Mouse (Mus musculus): ENCODE results near the gene Elavl4. TPM values are rescaled to one million over a fixed set of nuclear protein-coding genes. Genes with fewer than 3 reads are reported as not detected.

The Elavl4 gene
- 10 to 100 TPM; 62.8 to 70.7 TPM for total RNA-seq (2021)
- long read RNA-seq, experiment 1, full-length matches to known transcripts: 49 of 65 reads
- long read RNA-seq, experiment 1, partial matches to known transcripts: 0 of 65 reads
- long read RNA-seq, experiment 1, other reads (novel, unspliced or antisense): 16 of 65 reads
- long read RNA-seq, experiment 2, full-length matches to known transcripts: 64 of 89 reads
- long read RNA-seq, experiment 2, partial matches to known transcripts: 6 of 89 reads
- long read RNA-seq, experiment 2, other reads (novel, unspliced or antisense): 19 of 89 reads

DNA sequence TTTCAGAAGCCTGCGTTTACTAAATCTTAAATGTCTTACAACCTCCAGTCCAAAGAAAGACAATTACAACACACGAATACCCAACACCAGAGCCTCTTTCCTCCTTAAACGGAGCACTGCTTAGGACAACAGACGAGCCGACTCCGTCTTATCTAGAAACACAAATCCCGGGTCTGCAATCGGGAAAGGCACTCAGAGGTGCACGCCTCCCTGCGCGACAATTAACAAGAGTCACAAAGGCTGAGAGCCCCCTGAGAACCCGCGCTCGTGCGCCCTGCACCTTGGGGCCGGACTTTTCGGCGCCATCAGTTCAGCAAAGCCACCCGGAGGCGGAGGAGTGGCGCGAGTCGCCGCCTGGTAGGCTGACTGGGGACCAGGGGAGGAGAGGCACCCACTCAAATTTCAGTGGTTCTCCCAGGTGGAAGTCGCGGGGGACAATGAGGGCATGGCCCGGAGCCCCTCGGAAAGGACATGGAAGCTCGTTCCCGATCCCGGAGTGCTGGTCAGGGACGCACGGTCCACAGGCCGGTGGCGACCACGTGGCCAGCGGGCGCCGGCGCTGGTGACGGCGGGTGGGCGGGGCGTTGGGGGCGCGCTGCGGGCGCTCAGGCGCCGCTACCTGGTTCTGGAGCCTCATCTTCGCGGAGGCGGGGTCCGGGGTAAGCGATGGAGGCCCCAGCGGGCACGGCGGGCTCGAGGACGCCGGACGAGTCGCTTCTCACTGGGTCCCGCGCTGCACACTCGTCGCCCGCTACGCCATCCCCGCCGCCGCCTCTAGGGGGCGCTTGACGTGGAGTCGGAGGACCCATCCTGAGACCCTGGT is at the start of gene Elavl4:
Elavl4 (minus strand) TSS at position 732 of the 823 bp plus-strand sequence.
- peak; percentile 68 to 75 for DNase-seq (ENCODE audit: low spot score in 2 of 2)

DNA sequence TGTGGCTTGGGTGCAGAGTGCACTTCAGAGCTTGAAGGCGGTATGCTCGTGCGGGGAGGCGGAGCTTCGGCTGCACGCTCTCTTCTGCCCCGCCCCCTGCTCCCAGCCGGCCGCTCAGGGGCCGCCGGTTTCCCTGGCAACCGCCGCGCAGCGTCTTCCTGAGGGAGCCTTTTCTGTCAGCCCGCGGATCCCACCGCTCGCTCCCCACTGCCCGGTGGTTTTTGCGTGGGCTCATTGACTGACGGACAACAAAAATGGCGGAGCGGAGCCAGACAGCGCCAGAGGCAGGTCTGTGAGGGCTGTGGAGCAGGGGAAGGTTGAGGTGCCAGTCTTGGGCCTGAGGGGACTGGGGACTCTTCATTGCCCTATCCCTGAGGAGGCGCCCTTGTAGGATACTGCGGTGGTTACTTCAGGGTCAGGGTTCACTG is 45.9 kb upstream of the Elavl4 start, which contains the start of gene Agbl4:
Agbl4 (plus strand) TSS at position 44 of the 428 bp plus-strand sequence.
- DNase-seq (ENCODE audit: low spot score in 2 of 2): peak; percentile 59 to 62

DNA sequence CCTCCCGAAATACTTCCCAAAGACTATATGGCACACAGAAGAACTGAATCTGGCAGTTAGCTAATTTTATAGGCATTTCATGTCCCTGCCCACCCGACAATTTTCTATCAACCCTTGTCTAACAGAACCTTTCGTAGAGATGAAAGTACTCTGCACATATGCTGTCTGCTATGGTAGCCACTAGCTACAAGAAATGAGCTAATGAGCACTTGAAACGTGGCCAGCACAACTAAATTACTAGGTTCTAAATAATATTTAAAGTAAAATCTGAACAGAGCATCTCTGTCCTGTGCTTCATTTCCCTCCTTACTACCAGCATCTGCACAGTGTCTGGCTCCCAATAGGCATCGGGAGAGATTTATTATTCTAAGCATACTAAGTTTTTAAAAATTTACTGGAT is 44.5 kb upstream of the Elavl4 start:
- DNase-seq (ENCODE audit: low spot score in 2 of 2): no peak

DNA sequence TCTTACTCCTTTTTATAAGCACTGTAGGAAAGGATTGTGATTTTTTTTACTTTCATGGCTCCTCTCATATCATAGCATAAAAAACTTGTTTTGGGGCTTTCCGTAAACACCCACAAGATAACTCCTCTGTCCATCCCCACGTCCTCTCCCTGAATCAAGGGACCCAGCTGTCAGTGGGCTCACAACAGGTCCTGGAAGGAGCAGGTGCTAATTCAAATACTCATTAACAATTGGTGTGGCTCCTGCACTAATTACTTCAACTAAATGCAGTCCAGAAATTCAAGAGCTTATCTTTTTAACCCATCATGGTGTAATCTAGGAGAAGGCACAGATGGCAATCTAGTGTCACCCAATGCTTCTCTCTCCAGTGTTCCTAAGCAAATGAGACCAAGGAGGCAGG is 8.9 kb upstream of the Elavl4 start:
- no peak for DNase-seq (ENCODE audit: low spot score in 2 of 2)

DNA sequence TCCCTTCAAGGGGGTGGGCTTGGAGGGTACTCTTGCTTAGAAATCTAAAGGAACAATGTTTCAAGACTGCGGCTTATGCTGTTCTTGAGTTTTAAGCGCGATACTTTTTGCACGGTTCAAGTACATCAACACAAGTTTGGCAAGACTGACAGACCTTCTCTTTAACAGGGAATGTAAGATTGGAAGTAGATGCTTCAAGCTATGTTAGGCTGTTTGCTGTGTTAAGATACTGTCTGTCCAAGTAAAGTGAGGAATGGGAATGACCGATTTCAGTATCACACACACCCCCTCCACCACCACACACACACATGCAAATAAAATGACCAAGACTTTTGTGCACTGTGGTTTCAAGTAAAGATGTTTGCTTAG is 276 bp upstream of the Elavl4 start:
- no peak for DNase-seq (ENCODE audit: low spot score in 2 of 2)

DNA sequence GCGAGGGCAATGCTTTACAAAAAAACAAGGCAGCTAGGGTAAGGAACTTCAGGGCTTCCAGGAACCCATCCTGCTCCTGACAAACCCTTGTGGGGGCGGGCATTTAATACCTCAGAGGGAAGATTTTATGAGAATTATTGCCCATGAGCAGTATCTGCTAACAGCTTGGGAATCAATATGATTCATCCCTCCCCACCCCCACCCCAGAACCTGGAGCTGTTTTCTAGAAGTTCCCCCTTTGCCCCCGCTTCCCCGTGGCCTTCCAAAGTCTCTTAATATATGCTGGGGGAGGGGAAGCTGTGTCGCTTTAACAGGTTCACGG is 892 bp downstream of the Elavl4 start:
- DNase-seq (ENCODE audit: low spot score in 2 of 2): no peak

DNA sequence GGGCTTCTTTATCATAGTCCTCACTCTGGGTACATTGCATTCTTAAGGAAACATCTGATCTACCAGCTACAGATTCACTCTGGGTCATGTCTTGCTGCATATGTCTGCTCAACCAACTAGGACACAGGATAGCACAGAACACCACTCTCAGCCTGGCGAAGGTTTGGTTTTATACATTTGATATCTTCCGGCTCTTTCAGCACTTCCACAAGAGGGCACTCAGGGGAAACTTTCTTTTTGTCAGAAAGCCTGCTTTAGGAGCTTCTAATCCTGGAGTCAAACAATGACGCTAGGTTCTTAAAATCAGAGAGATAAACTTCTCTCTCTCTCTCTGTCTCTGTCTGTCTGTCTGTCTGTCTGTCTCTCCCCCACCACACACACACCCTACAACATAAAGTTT is 27.8 kb downstream of the Elavl4 start:
- no peak for DNase-seq (ENCODE audit: low spot score in 2 of 2)

DNA sequence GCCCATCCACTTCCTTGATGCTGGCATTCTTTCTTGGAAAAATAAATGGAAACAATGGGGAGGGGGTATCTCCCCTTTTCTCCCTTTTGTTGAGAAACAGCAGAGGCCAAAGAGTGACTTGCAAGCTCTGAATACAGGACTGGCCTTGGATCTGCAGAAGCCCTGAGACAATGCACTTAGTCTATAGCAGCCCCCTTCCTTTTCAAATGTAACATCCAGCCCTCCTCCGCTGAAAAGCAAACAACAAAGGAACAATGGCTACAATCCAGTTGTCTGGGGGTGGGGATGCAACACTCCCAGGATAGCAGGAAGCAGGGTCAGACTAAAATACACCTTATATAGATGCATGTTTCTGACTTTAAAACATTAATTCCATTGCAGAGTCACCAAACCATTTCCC is 39.6 kb downstream of the Elavl4 start:
- no peak for DNase-seq (ENCODE audit: low spot score in 2 of 2)

DNA sequence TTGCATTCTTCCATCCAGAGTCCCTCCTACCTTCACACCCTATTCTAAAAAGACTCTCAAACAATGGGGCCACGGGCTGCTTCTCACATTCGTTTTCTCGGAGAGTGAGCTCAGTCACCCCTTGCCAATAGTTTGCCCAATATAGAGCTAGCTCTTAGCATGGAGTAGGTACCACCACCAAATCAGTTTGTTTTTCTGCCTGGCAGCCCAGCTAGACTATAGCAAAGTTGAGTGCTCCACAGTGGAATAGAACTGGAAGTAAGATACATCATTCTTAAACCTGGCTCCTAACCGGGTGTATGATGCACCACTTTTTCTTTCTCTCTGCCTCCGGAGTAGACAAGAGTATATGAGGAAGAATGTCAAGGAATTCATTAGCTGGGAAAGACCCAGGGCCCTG is 44.7 kb downstream of the Elavl4 start:
- DNase-seq (ENCODE audit: low spot score in 2 of 2): no peak

DNA sequence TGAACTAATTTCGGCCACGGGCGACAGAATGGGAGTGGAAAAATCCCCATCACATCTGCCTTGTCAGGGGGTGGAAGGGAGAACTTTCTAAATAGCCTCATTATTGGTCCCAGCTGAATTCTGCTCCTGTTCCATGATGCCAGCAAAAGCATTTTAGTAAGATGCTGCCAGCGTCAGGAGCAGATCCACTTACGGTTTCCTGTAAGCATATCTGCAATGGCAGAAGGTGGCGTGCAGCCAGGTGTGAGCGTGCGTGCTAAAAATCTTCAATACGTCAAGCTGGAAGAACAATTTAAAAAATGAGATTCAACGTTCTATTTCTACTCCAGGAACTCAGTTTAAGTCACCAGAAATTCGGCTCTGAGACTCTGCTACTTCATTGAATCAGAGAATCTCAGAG is 45.1 kb downstream of the Elavl4 start:
- no peak for DNase-seq (ENCODE audit: low spot score in 2 of 2)

DNA sequence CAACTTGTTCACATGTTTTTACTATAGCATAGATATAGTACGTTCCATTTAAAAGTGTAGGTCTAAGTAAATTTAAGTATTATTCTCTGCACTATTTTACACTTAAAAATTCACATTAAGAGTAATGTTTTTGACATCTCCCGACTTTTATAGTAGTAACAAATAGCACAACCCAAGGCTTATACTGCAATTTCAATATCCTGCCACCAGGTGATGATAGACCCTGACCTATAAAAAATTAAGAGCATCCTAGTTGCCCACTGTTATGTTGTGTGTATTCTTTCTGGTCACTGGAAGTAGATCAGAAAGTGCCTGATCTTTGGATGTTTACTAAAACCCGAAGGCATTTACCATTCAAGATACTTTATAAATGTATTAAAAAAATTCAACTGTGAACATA is 55.9 kb downstream of the Elavl4 start:
- DNase-seq (ENCODE audit: low spot score in 2 of 2): no peak

DNA sequence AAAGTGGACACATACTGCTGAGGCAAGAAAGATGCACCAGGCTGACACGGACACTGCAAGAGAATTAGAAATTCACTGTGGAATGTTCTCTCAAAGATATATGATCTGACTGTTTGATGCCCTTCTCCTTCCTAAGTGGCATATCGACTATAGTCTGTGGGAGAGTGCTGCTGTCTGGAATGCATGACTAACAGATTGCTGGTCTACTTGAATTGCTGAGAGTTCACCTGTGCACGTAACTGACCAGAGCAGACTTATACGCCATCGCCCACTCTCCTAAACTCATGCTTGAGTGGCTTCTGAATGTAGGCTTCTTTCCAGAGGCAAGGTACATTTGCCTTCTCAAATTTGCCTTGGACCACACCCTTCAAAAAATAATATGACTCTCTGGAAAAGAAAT is 58.5 kb downstream of the Elavl4 start:
- no peak for DNase-seq (ENCODE audit: low spot score in 2 of 2)

DNA sequence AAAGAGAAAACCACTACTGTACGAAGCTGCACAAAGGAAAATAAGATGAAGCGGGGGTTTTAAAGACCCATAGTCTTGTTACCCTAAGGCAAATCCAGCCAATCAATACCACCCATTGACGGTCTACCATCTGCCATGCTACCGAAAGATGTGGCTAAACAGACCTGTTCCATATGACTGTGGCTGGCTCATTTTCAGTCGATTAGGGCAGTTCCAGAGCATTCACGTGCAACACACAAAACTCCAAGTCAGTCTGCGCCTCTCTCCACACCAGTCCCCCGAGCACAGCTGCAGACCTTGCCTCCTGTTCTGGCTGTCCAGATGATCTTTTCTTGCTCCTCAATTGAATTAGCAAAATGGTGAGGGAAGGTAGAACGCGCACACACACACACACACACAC is 59.2 kb downstream of the Elavl4 start:
- DNase-seq (ENCODE audit: low spot score in 2 of 2): no peak

DNA sequence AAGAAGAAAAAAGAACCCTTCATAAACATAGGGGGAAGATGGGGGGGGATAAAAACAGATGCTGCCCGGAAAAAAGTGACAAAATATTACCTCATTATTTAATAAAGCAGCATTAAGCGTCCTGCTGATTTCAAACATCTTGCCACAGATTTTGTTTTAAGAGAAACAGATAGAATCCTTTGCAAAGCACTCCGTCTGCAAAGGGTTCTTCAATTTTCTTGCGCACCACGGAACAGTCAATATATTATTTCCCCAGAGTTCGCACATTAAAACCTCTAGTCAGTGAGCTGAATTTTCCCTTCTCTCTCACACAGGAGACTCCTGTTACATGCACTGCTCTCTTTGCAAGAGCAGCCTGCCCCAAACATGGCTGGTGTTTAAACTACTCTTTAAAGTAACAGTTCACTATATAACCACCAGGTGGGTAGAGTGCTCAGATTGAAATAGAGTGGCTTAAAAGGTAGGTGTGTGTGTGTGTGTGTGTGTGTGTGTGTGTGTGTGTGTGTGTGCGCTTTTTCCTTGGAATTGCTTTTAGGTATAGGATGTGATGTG is 61.1 kb downstream of the Elavl4 start:
- DNase-seq (ENCODE audit: low spot score in 2 of 2): peak in 1 of 2 experiments; percentile 8

DNA sequence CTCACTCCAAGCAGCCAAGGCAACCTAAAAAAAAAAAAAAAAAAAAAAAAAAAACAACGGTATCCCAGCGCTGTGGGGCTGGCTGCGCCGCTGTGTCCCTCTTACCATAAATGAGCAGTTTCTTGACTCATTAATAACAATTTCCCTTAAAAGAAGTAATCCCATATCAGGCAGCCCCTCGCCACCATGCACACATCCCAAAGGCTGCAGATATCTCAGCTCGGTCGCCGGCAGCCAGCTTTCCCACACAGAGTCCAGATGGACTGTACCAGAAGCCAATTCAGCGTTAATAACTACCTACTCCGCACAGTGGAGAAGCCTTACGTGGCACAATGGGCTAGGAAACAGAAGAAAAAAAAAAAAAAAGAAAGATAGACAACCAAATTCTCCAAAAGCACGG is 61.7 kb downstream of the Elavl4 start:
- peak; percentile 32 to 34 for DNase-seq (ENCODE audit: low spot score in 2 of 2)

DNA sequence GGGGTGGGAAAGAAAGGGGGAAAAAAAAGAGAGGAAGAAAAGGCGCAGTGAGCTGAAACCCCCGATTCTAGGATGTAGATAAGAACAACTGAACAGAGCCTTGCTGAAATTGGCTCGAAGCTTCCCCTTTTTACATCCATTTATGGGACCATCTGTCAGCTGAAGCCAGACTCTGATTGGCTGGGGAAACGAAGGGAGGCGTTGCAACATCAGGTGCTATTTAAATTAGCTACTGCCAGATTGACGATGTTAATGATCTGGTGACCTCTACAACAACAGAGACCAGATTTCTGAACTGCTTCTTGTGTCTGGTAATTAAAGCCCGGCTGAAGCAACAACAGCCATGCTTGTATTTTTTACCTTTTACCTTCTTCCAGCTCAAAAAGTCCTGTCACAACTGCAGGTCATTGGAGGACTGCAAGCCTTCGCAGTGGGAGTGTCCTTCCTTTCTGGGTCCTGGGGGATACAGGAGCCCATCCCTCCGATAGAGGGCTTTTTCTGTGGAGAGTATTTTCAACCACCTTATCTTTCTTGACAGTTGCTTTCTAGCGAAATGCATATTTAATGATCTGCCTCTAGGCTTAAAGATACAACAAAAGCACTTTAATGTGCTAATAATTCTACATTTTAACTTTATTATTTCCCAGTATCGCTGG is 64.2 kb downstream of the Elavl4 start:
- peak; percentile 34 to 65 for DNase-seq (ENCODE audit: low spot score in 2 of 2)

DNA sequence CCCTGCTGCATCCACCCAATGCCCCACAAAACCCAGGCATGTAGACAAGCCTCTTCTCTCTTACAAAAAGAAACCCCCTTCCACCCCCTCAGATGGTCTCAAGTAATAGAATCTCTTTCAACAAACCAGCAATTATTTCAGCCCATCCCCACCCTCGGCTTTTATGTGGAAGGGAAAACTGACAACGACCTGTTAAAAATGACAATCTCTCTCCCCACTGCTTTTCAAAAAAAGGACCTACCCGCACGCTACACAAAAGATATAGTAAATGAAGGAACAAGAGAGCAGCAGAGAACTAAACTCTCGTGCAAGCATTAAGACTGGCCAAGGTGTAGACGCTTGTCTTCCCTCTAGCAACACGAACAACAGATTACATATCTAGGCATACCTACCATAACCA is 64.9 kb downstream of the Elavl4 start:
- peak in 1 of 2 experiments; percentile 28 for DNase-seq (ENCODE audit: low spot score in 2 of 2)

DNA sequence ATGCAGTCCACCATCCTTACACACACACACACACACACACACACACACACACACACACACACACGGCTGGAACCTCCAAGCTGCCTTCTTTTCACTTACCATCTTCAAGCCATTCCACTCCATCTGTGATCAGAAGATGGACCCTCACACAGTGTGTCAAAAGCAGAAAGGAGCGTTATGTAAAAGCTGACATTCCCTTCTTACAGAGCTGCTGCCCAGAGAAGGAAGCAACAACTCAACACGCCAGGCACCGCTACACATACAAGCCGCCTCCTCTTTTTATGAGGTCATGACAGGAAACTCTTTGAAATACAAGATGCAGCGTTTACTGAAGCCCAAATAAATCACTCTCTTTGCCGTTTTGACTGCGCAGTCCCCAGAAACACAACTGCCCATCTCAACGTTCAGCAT is 65.3 kb downstream of the Elavl4 start:
- DNase-seq (ENCODE audit: low spot score in 2 of 2): peak; percentile 52 to 56

DNA sequence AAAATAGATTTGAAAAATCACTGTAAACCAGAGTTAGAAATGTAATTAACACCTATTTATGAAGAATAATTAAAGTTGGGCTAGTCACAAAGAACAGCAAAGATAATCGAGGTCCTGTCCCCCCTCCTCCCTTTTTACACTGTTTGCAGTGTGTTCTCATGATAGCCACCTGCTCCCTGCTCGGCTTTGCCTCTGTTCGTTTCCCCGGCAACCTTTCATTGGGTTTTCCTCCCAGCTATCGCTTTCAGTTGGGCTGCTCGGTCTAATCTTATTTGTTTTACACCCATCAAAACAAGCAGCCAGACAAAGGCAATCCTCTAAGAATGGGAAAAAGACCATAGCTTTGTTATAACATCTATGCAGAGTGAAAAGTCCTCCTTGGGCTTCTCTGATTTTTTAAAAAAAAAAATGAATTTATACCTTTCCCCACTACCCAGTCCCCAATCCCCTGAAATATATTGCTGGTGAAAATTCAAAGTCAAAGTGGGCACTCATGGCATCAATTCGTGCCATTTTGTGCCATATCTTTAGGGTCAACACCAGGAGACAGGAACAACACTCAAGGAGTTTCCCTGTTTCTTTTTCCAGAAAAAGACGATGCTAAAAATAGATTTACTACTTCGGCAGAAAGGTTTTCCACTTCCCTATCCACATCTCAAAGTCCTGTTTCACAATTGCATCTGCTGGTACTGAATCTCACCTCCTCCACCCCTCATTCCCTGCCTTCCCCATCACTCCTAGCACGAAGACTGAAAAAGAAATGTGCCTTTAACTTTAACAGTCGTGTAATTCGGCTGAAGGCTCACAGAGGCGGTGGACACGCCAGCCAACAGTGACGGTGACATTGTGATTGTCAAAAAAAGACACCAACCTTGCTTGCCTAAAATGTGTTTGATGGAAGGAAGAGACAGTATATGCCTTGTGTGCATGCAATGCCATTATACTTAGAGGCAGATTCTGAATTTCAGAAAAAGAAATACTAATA is 66.1 kb downstream of the Elavl4 start:
- peak; percentile 26 to 55 for DNase-seq (ENCODE audit: low spot score in 2 of 2)

DNA sequence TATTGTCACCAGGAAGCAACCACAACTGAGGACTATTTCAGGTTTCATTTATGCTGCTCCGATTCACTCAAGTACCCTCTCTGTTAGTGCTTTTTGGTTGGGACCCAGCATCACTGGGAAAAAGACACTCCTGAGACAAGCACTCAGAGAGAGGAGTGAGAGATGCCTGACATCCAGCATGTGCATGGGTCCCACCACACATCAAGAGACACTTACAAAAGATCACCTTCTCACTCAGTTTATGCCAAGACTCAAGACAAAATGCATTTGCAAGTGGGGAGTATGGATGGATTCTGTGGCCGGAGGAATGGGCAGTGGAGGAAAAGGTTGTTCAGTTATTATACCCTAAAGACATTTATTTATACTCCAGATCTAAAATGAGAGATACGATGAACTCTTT is 67.3 kb downstream of the Elavl4 start:
- DNase-seq (ENCODE audit: low spot score in 2 of 2): peak in 1 of 2 experiments; percentile 35

DNA sequence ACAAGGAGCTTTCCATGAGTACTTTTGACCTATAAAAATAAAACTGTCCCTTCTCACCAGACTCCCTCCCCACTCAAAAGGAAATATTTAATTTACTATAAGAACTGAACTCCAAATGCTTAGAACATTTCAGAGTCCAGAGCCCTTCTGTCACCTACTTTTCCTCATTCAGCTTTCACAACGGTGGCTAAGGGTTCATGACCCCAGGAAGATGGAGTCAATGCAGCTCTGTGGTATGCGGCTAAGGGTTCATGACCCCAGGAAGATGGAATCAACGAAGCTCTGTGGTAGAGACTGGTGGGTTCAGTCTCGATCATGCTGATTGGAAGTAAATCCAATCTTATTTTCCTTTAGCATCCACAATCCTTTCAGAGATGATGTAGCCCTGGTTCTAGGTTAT is 81.7 kb downstream of the Elavl4 start:
- no peak for DNase-seq (ENCODE audit: low spot score in 2 of 2)

Data from layer of hippocampus, postnatal 14 days (tissue).